ENCODE assay signal across 30 mouse cellular contexts in the genomic region with DNA sequence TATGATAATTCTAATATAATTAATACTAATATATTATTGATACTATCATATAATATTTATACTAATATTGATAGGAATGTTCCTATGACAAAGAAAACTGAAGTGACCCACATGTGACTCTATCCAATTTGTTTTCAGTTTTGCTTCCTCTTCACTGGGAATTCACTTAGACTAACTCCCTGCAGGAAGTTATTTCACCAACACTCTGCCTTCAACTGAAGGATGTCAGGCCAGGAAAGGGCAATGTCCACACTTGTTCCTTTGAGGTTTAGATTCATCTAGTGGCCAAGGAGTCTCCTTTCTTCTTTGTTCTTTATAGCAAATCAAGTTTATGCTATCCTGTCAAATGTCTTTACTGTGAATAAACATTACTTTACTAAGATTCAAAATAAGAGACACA. TPM values are rescaled to one million over a fixed set of nuclear protein-coding genes. Genes with fewer than 3 reads are reported as not detected.
"Had no signal": no experiment of that assay in that cellular context is flagged by ENCODE, and none has a peak within 500 bp of the region (broad histone marks: within the 10 kb centered on the region; RNA-seq: fewer than 3 reads in every experiment).

No protein-coding gene starts in this region.

- H3K4me1 ChIP-seq: hindbrain, embryonic 13.5 days; hindbrain, embryonic 15.5 days; limb, embryonic 10.5 days; limb, embryonic 12.5 days had no signal

- H3K27me3 ChIP-seq: heart, embryonic 12.5 days; hindbrain, embryonic 13.5 days; hindbrain, embryonic 15.5 days; limb, embryonic 12.5 days had no signal

- DNase-seq: gastrocnemius, adult 2 months; gastrocnemius, postnatal 10 days; gastrocnemius, postnatal 25 days; heart, adult 18-20 months; heart, postnatal 14 days; heart, postnatal 36 days; kidney, adult 18-20 months; kidney, adult 8-10 months; kidney, postnatal 10 days; kidney, postnatal 25 days; kidney, postnatal 4 days; liver had no signal

- H3K27ac ChIP-seq: gastrocnemius, adult 2 months; heart, embryonic 10.5 days; hindbrain, embryonic 13.5 days; hindbrain, embryonic 15.5 days; hindbrain, postnatal 0 days; layer of hippocampus, adult 2 months; left cerebral cortex, adult 2 months; limb, embryonic 10.5 days; limb, embryonic 12.5 days had no signal

- H3K36me3 ChIP-seq: hindbrain, embryonic 15.5 days had no signal

- ATAC-seq: hindbrain, postnatal 0 days; intestine, postnatal 0 days had no signal

- H3K4me2 ChIP-seq: heart, embryonic 12.5 days; hindbrain, embryonic 13.5 days; hindbrain, embryonic 15.5 days; limb, embryonic 12.5 days; liver, embryonic 11.5 days had no signal

- H3K4me3 ChIP-seq: gastrocnemius, adult 2 months; heart, embryonic 10.5 days; heart, embryonic 12.5 days; hindbrain, embryonic 13.5 days; hindbrain, embryonic 15.5 days; layer of hippocampus, adult 2 months; left cerebral cortex, adult 2 months; limb, embryonic 10.5 days; limb, embryonic 12.5 days had no signal

- H3K9me3 ChIP-seq: heart, embryonic 10.5 days; hindbrain, embryonic 15.5 days; limb, embryonic 10.5 days had no signal

- H3K9ac ChIP-seq: heart, embryonic 12.5 days; hindbrain, embryonic 13.5 days; hindbrain, embryonic 15.5 days; limb, embryonic 12.5 days had no signal

RNA-seq across cellular contexts. Expression of gene Gfi1, which starts 37.8 kb away (rescaled TPM):
- total RNA-seq: gastrocnemius, adult 2 months; heart, adult 8-10 months; heart, postnatal 36 days; layer of hippocampus, adult 2 months; layer of hippocampus, postnatal 10 days; layer of hippocampus, postnatal 25 days; left cerebral cortex, adult 2 months; left cerebral cortex, postnatal 14 days; left cerebral cortex, postnatal 36 days had no signal
- polyA plus RNA-seq: heart, embryonic 10.5 days; hindbrain, embryonic 13.5 days; hindbrain, embryonic 15.5 days; kidney, embryonic 14.5 days; kidney, embryonic 16.5 days; limb, embryonic 12.5 days had no signal
